Mouse (Mus musculus): ENCODE data around the gene Ccdc102a.
A peak's percentile ranks its signal among the peaks of the same experiment; 100 is the strongest.
"Not testable (repeated sequence)": the region's sequence is repeated elsewhere in the genome, so short reads cannot be mapped to it uniquely, and the experiment has no call there.

Ccdc102a gene

DNA sequence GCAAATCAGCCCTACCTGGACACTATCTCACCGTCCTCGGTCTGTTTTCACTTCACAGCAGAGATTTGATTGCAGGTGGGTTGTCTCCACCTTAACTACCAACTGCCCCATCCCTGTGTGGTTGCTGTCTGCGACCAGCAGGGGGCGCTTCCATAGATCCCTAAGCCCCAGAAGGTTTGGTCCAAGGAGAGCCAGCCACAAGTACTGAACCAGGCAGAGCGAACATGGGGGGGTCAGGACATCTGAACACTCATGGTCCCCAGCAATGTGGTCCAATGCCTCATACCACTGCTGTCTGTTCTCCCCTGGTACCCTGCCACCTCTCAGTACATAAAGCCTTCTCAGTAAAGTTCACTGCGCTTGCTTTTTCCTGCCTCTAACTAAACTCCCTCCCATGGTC is 43.5 kb downstream of the Ccdc102a start:
- DNase-seq (ENCODE audit: low spot score in 2 of 2): peak; percentile 59 to 66

DNA sequence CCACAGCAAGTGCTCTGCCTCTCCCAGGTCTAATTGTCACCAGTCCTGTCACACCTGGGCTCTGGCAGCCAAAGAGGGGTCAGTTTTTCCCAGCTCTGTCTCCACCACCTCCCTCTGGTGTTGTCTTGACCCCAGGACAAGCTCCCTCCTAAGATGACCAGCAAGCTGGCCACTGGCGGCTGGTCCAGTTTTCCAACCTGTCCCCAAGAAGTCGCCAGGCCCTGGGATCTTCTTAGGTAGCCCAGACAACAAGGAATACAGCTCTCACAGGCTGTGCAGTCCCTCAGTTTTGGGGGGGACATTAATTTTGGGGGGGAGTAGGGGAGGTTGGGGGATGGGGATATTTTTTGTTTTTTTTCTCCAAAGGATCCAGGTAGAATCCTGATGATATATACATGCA is 45.3 kb downstream of the Ccdc102a start:
- DNase-seq (ENCODE audit: low spot score in 2 of 2): no peak

- no peak for DNase-seq (ENCODE audit: low spot score in 2 of 2)
Measured at GRCm38 (mm10) chr8:94872156-94872555, 45.7 kb downstream of the Ccdc102a start.

DNA sequence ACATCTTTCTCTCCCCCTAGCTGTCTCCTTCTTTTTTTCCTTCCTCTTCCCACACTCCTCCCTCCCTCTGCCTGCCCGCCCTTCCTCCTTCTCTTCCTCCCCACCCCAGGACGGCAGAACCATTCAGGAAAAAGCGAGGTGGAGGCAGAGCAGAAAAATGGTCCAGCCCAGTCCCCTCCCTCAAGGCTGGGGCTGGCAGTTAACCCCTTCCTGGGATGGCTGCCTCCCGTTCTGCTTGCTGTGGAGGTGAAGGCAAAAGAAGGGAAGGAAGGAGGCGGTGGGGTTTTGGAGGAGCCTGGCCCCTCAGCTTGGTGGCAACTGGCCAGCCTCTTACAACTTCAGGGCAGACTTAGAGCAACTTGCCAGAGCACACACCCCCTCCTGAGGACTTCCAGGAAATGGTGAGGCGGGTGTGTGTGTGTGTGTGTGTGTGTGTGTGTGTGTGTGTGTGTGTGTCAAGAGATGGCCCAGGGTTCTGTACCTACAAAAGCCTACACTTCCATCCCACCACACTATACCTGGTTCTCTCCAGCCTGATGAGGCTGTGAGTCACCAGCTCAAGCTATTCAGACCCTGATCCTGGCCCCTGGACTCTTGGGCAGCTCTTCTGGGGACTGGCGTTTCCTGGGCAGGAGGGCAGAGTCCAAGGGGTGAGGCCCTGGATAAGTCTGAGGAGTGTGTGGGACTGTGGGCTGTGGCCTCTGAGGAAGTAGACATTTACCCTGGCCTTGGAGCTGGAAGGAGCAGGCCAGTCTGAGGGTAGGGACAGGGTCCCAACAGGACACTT is 46.6 kb downstream of the Ccdc102a start:
- DNase-seq (ENCODE audit: low spot score in 2 of 2): peak in 1 of 2 experiments; percentile 60

GRCm38 (mm10) chr8:94870474-94871107 is 47.3 kb downstream of the Ccdc102a start:
- peak; percentile 36 to 44 for DNase-seq (ENCODE audit: low spot score in 2 of 2)

GRCm38 (mm10) chr8:94870003-94870402 is 47.9 kb downstream of the Ccdc102a start:
- no peak for DNase-seq (ENCODE audit: low spot score in 2 of 2)

- no peak for DNase-seq (ENCODE audit: low spot score in 2 of 2)
Measured at GRCm38 (mm10) chr8:94869146-94869545, 48.8 kb downstream of the Ccdc102a start.

DNA sequence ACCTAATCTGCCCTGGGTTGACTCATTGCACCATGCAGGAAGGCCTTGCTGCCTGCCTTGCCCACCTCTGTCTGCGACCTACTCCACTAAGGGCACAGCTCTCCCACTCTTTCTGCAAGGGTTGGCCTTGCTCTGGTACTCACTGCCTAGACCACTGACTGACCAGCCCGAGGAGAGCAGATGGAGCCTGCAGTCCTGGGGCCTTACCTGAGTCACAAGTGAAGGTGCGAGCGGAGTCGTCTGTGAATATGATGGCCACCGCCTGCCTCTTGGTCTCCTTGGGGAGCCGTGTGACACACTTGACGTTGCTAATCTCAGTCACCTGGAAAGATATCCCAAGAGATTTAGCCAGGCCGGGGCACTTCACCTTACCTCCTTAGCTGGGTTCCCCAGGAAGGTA is 51.0 kb downstream of the Ccdc102a start:
- DNase-seq (ENCODE audit: low spot score in 2 of 2): no peak

DNA sequence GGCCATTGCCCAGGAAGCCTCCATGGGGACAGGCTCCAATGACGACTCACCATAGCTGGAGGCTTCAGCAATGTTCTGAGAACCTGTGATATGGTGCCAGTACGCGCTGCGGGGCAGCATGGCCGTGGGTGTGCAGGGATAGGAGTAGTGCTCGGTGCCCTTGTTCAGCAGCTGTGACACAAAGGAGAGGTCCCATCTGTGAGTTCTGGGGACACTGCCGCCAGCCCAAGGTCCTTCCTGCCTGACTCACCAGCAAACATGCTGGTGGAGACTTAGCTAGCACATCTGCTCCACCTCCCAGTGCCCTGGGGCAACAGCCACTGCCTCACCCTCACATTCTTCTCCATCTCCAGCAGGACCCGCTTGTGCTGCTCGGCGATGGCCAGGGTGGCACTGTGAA is 52.6 kb downstream of the Ccdc102a start:
- no peak for DNase-seq (ENCODE audit: low spot score in 2 of 2)

DNA sequence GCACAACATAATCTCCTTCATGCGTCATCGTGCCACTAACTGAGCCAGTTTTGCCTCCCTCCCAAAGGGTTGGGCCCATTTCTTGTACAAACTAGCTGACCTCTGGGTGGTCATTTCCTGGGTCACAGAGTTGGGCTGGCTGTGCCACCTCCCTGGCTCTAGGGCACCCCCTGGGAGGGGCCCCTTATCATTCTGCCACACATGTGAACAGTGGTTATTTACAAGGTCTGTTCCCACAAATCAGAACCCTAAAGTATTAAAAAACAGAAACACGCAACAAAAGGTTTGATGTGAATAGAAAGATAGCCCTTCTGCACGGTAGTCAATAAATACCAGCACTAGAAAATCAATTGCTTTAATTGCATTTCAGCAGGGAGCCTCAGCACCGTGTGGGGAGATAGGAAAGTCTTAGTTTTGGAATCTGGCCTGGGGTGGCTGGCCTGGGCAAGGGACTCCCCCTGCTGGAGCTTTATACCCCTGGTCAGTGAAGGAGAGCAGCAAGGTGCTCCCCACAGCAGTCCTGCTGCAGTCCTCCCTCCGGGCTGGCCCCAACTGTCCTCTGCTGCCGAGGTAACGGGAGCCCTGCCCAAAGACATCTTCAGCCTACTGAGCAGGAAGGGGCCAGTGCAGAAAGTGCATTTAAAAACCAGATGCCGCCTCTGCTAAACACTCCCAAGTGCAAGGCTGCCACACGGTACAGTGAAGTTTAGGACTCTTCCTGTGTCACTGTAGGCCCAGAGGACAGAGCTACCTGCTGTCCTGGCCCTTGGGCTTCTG is 53.8 kb downstream of the Ccdc102a start:
- no peak for DNase-seq (ENCODE audit: low spot score in 2 of 2)

DNA sequence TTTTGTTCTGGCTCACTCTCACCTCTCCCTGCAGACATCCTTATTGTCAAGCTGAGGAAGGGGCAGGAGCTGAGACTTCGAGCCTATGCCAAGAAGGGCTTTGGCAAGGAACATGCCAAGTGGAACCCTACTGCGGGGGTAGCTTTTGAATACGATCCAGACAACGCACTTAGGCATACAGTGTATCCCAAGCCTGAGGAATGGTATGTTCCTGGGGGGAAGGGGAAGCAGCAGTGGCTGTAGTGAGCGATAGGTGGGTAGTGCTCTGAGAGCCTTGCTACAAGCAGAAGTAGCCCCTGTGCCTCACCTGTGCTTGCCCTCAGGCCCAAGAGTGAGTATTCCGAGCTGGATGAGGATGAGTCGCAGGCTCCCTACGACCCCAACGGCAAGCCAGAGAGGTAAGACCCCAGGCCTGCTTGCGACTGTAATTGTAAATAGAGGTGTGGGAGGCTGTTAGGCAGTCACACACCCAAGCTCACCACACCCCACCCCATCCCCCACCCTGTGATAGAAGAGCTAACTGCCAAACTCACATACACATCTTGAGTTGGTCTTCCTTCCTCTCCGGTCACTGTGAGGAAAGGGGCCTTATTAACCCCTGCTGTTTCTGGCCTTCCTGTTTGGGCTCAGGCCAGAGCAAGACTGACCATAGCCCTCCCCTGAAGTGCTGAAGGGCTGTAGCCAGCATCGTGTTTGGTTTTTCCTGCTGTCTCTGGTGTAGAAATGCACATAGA is 55.2 kb downstream of the Ccdc102a start:
- DNase-seq (ENCODE audit: low spot score in 2 of 2): no peak

DNA sequence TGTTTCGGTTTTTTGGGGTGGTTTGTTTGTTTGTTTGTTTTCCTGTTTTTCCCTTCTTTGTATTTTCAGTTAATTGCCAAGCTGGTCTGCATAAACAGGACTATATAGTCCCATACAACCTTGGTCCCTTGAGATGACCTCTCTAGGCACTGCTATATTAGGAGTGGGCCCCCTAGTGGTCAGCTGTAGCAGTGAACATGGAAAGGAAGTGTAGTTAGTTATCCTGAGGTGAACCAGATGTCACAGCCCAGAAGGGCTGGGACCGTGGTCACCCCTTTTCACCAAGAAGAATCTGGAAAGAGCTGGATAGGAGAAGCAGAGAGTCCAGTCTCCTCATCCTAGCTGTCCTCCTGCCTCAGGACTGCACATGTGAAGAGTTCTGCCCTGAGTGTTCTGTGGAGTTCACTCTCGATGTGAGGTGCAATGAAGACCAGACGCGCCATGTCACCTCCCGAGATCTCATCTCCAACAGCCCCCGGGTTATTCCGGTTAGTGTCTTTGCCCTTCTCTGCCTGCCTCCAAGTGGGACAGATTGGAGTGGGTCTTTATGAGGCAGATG is 56.5 kb downstream of the Ccdc102a start:
- no peak for DNase-seq (ENCODE audit: low spot score in 2 of 2)

- peak; percentile 83 to 88 for DNase-seq (ENCODE audit: low spot score in 2 of 2)
Measured at GRCm38 (mm10) chr8:94857346-94858173, 60.3 kb downstream of the Ccdc102a start, which contains the start of gene Polr2c. Polr2c (plus strand) TSS chr8:94857450.

GRCm38 (mm10) chr8:94857011-94857345 is 60.9 kb downstream of the Ccdc102a start:
- no peak for DNase-seq (ENCODE audit: low spot score in 2 of 2)

GRCm38 (mm10) chr8:94854761-94855160 is 63.1 kb downstream of the Ccdc102a start:
- DNase-seq (ENCODE audit: low spot score in 2 of 2): not testable (repeated sequence)

All from frontal cortex, postnatal 25 days (tissue).